Mouse (Mus musculus) left cerebral cortex, postnatal 36 days (tissue): ENCODE measurements around the gene Ldlrad1. TPM values are rescaled to one million over a fixed set of nuclear protein-coding genes. Genes with fewer than 3 reads are reported as not detected.
A peak's percentile ranks its signal among the peaks of the same experiment; 100 is the strongest.

ENCODE experiments used
- DNase-seq, 2 experiments: peaks; one replicate each; pipeline ENCODE4 v3.0.0; 2021 to 2022; ENCODE audit warnings: low spot score in 2 of 2, mixed read lengths in 1 of 2
- intact Hi-C: fragments of 180-260 bp; cut with DNase I; formaldehyde crosslinking; loops from one replicate; pipeline ENCODE4 v1.15.1; 2025
- total RNA-seq, 2 experiments: library from RNA; stranded (reverse); gene quantifications; 2 replicates each; pipeline ENCODE4 v1.2.3; 2021

Gene Ldlrad1
- total RNA-seq, 2 experiments from 2014 or later = not detected

DNA sequence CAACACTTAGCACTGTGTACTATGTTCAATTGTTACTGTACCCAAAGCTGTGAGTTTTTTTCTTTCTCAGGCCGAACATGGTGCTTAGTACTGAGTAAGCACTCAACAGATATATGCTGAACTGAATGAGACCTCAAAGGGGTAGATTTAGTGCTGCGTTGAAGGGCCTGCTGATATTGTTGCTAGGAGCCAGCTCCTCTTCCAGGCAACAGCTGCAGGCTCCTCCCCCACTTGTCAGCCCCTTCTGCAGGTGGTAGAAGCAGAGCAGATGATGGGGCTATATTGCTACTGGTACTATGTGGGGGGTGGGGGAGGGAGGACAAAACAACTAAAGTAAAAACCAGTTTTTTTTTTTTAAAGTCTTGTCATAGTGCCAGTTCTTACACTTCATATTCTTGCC is 40.5 kb downstream of the Ldlrad1 start:
- intact Hi-C loops = loop anchor here (5.0 kb wide), 1 partner anchor 72 kb away; the partner anchor contains the start of genes Tceanc2 and Tmem59
- DNase-seq = no peak

DNA sequence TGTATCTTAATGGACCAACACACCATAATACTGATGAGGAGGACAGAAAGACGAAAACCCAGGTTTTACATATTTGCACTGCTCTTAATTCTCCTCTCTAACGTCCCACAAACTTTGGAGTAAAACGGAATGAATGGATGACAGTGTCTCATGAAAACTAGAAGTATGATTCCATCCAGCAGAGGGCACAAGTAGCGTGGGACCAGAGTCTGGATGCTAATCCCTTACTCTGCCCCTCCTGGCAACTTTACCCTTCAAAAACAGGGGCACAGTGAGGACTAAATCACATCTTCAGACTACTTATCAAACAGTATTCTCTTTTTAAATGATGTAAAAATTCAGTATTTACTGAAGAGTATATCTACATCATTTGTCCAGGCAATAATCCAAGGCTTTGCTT is 41.5 kb downstream of the Ldlrad1 start:
- no peak for DNase-seq
- intact Hi-C loops = loop anchor here (2.0 kb wide), 1 partner anchor 98 kb away; no protein-coding TSS in a partner anchor

GRCm38 (mm10) chr4:107252522-107252921 is 43.5 kb downstream of the Ldlrad1 start:
- intact Hi-C loops = loop anchor here (2.0 kb wide), 1 partner anchor 62 kb away; the partner anchor contains the start of gene Yipf1
- no peak for DNase-seq

DNA sequence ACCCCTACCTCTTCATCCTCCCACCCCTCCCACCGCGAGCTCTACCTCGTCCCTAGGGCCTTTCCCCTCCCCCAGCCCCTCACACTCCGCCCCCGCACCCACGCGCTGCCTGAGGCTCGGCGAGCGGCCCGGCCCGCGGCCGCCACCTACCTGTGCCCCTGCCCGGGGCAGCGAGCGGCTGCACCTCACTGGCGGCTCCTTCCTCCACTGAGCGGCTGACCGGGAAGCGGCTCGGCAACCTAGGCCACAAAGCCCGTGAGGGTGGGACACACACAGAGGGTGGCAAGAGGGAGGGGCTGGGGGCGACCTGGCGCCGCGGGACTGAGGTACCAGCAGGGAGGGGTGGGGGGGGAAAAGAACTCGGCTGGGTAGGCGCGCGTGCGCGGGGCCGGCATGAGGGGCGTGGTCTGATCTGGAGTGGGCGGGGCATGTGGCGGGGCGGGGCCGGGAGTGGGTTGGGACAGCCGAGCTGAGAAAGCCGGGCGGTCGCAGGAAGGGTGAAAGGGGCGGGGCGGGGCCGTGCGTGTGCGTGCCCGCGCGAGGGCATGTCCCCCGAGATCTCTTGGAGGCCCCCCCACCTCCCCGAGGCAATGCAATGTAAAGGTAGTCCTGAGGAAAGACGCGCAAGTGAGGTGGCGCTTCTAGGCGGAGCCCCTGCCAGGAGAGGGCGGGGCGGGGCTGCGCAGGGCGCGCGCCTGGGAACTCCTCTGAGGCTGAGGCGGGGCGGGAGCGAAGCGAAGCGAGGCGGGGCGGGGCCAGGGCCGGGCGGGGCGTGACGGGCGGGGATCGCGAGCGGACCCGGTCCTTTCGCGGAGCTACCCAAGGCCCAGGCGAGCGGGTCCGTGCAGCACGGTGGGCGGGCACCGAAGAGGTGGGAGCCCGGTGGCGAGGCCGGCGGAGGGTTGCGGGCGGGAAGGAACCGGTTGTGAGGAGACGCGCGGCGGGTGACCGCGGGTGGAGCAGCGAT is 44.4 kb downstream of the Ldlrad1 start, which contains the start of the genes Lrrc42 and Hspb11:
Lrrc42 (minus strand) TSS at position 408 of the 967 bp plus-strand sequence.
Hspb11 (plus strand) TSS at position 469 of the 967 bp plus-strand sequence.
- intact Hi-C loops = loop anchor here (2.0 kb wide), 1 partner anchor 61 kb away; the partner anchor contains the start of gene Yipf1
- peak; percentile 91 to 92 for DNase-seq

- DNase-seq = no peak
- intact Hi-C loops = no loop called here
Measured at GRCm38 (mm10) chr4:107254414-107254813, 45.4 kb downstream of the Ldlrad1 start.

DNA sequence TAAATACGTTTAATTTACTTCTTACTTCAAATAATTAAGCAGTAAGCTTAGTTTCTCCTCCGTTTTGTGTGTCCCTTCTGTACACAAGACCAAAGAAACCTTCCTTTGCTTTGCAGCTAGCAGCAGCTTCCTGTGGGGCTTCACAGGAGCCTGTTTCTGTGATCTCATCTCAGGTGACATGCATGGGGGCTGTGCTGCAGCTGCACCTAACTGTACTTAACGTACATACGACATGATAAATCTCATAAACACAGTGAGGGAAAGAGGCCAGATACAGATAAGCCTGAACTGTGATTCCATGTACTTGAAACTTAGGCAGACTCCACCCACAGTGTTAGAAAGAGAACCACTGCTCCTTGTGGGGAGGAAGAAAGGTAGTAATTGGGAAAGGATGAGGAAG is 51.0 kb downstream of the Ldlrad1 start:
- intact Hi-C loops = no loop called here

More for the DNA sequence above, 51.0 kb downstream of the Ldlrad1 start:
- DNase-seq = no peak

Other genes with a start within 250 kb of the Ldlrad1 start
- 10 to 100 TPM; 56.1 to 58.9 TPM for gene Mrpl37, start 142.3 kb upstream of the Ldlrad1 start, total RNA-seq
- 1 to 10 TPM; 4.7 to 7.4 TPM for gene Cyb5rl, start 142.2 kb upstream of the Ldlrad1 start, total RNA-seq
- not detected for gene Cdcp2, start 112.3 kb upstream of the Ldlrad1 start, total RNA-seq
- 100 to 1,000 TPM; 192 to 236 TPM for gene Tmem59, start 30.8 kb upstream of the Ldlrad1 start, total RNA-seq
- 10 to 100 TPM; 15.0 to 20.8 TPM for gene Tceanc2, start 30.1 kb upstream of the Ldlrad1 start, total RNA-seq
- gene Lrrc42, start 44.4 kb downstream of the Ldlrad1 start, total RNA-seq = 10 to 100 TPM; 28.0 to 35.0 TPM
- 10 to 100 TPM; 15.6 to 16.5 TPM for gene Hspb11, start 44.4 kb downstream of the Ldlrad1 start, total RNA-seq
- not detected for gene Dio1, start 98.0 kb downstream of the Ldlrad1 start, total RNA-seq
- 10 to 100 TPM; 41.7 to 45.8 TPM for gene Yipf1, start 105.2 kb downstream of the Ldlrad1 start, total RNA-seq
- 10 to 100 TPM; 10.9 to 11.8 TPM for gene Ndc1, start 158.6 kb downstream of the Ldlrad1 start, total RNA-seq
- 1 to 10 TPM; 1.1 to 1.7 TPM for gene Glis1, start 225.4 kb downstream of the Ldlrad1 start, total RNA-seq